Mouse (Mus musculus) heart, embryonic 14.5 days (tissue): ENCODE measurements around the gene Mga. TPM values are rescaled to one million over a fixed set of nuclear protein-coding genes. Genes with fewer than 3 reads are reported as not detected.

Source experiments
- ATAC-seq: fragments of 200-750 bp; cut with Nextera tagmentation; 2 replicates; pipeline ENCODE4 v1.8.0; 2017; ENCODE audit warnings: low read depth, moderate TSS enrichment; ENCODE audit not compliant: insufficient number of reproducible peaks, insufficient read depth, low FRiP score
- H3K27ac ChIP-seq, 2 experiments: fragments of 200-500 bp in 1 of 2; fragments of 300-500 bp in 1 of 2; sonication (generic) in 1 of 2; replicated peaks in 1 of 2; 2 replicates each; pipeline ENCODE4 v1.5.1; 2012 to 2014; ENCODE audit warnings: low read depth in 2 of 2, low read length in 2 of 2, control low read depth in 1 of 2, mild to moderate bottlenecking in 1 of 2, mixed read lengths in 1 of 2; ENCODE audit not compliant: control insufficient read depth in 1 of 2, insufficient read depth in 1 of 2
- H3K27me3 ChIP-seq: fragments of 300-500 bp; sonication (generic); 2 replicates; pipeline ENCODE4 v1.6.1; 2014; ENCODE audit warnings: mild to moderate bottlenecking, low read length, control low read depth; ENCODE audit not compliant: control insufficient read depth, insufficient read depth
- H3K36me3 ChIP-seq: fragments of 300-500 bp; sonication (generic); 2 replicates; pipeline ENCODE4 v1.6.1; 2014; ENCODE audit warnings: mild to moderate bottlenecking, control low read depth, low read length, mixed read lengths; ENCODE audit not compliant: control insufficient read depth, insufficient read depth
- H3K4me1 ChIP-seq, 2 experiments: fragments of 200-500 bp in 1 of 2; fragments of 300-500 bp in 1 of 2; sonication (generic) in 1 of 2; 2 replicates each; pipeline ENCODE4 v1.6.1; 2012 to 2014; ENCODE audit warnings: low read length in 2 of 2, control low read depth in 1 of 2, mixed read lengths in 1 of 2; ENCODE audit not compliant: control insufficient read depth in 2 of 2, insufficient read depth in 2 of 2
- H3K4me2 ChIP-seq: fragments of 300-500 bp; sonication (generic); 2 replicates; pipeline ENCODE4 v1.6.1; 2014; ENCODE audit warnings: mild to moderate bottlenecking, low read length
- H3K4me3 ChIP-seq, 2 experiments: fragments of 200-500 bp in 1 of 2; fragments of 300-500 bp in 1 of 2; sonication (generic) in 1 of 2; 2 replicates each; pipeline ENCODE4 v1.5.1; 2012 to 2014; ENCODE audit warnings: low read length in 2 of 2, mild to moderate bottlenecking in 2 of 2, control low read depth in 1 of 2, low read depth in 1 of 2, moderate library complexity in 1 of 2; ENCODE audit not compliant: control insufficient read depth in 1 of 2, insufficient read depth in 1 of 2
- H3K9ac ChIP-seq: fragments of 300-500 bp; sonication (generic); 2 replicates; pipeline ENCODE4 v1.6.1; 2014; ENCODE audit warnings: mild to moderate bottlenecking, low read length
- H3K9me3 ChIP-seq: fragments of 300-500 bp; sonication (generic); 2 replicates; pipeline ENCODE4 v1.6.1; 2016; ENCODE audit warnings: low read length, control low read depth; ENCODE audit not compliant: control insufficient read depth
- WGBS: fragments of 180-500 bp; shearing (Covaris S2); extraction: QIAGEN DNeasy Blood & Tissue Kit; methylation state at CpG from one replicate; pipeline ENCODE4 v1.1.7; 2014; 5-methylcytosine and 5-hydroxymethylcytosine counted together
- polyA plus RNA-seq: library from polyadenylated mRNA; unstranded; fragments of >200 nt; fragmentation: Nextera tagmentation; extraction: Ambion mirVana; gene quantifications from 2 replicates; pipeline ENCODE4 v1.2.1, GENCODE M21; 2014

The Mga gene
- polyA plus RNA-seq, 1 experiment from 2014 or later: 30.3 TPM

- ATAC-seq: no peak
- no peaks in the 10 kb centered on the region for H3K4me1 ChIP-seq
- H3K9me3 ChIP-seq: no peaks in the 10 kb centered on the region
- H3K27me3 ChIP-seq: no peaks in the 10 kb centered on the region
- H3K9ac ChIP-seq: no peak overlapping the region
- no peak overlapping the region for H3K27ac ChIP-seq
- H3K4me2 ChIP-seq: no peak overlapping the region
- peaks cover 7% of the 10 kb centered on the region; the same call in 1 of the 2 replicates for H3K36me3 ChIP-seq
- H3K4me3 ChIP-seq: no peak overlapping the region
- WGBS: 89% methylated on average over 2 of the region's 2 CpGs
Measured at GRCm38 (mm10) chr2:119987441-119987840, 90.4 kb downstream of the Mga start.

GRCm38 (mm10) chr2:119988952-119989351 is 91.9 kb downstream of the Mga start:
- Histone ChIP-seq H3K9me3 (no peaks in the 10 kb centered on the region), H3K27ac (no peak overlapping the region), H3K4me1 (no peaks in the 10 kb centered on the region), H3K4me2 (no peak overlapping the region), H3K27me3 (no peaks in the 10 kb centered on the region), H3K9ac (no peak overlapping the region), H3K36me3 (0 out of 2 replicates have a peak, but pooled peaks cover 3% of the 10 kb centered on the region), H3K4me3 (no peak overlapping the region)
- 83% methylated on average over 4 of the region's 4 CpGs for WGBS
- ATAC-seq: no peak

GRCm38 (mm10) chr2:119990881-119991280 is 93.9 kb downstream of the Mga start:
- Histone ChIP-seq H3K4me1 (peaks cover 10 to 13% of the 10 kb centered on the region in 2 experiments), H3K36me3 (0 out of 2 replicates have a peak, but pooled peaks cover 3% of the 10 kb centered on the region), H3K27ac (no peak overlapping the region), H3K4me3 (no peak overlapping the region), H3K4me2 (no peak overlapping the region), H3K9me3 (no peaks in the 10 kb centered on the region), H3K9ac (no peak overlapping the region), H3K27me3 (no peaks in the 10 kb centered on the region)
- WGBS: 84% methylated on average over 6 of the region's 6 CpGs
- no peak for ATAC-seq

GRCm38 (mm10) chr2:119992349-119992748 is 95.3 kb downstream of the Mga start:
- no peaks in the 10 kb centered on the region for H3K9me3 ChIP-seq
- H3K36me3 ChIP-seq: 0 out of 2 replicates have a peak, but pooled peaks cover 3% of the 10 kb centered on the region
- WGBS: 65% methylated on average over 2 of the region's 2 CpGs
- no peak overlapping the region for H3K9ac ChIP-seq
- no peak overlapping the region for H3K4me3 ChIP-seq
- H3K4me1 ChIP-seq: peaks cover 12 to 24% of the 10 kb centered on the region in 2 experiments
- no peaks in the 10 kb centered on the region for H3K27me3 ChIP-seq
- ATAC-seq: no peak
- H3K4me2 ChIP-seq: no peak overlapping the region
- H3K27ac ChIP-seq: no peak overlapping the region

- ATAC-seq: no peak
- 67% methylated on average over 2 of the region's 2 CpGs for WGBS
- Histone ChIP-seq H3K9me3 (no peaks in the 10 kb centered on the region), H3K4me3 (no peak overlapping the region), H3K27me3 (no peaks in the 10 kb centered on the region), H3K4me1 (peaks cover 12 to 30% of the 10 kb centered on the region in 2 experiments), H3K9ac (no peak overlapping the region), H3K27ac (no peak overlapping the region), H3K36me3 (0 out of 2 replicates have a peak, but pooled peaks cover 3% of the 10 kb centered on the region), H3K4me2 (no peak overlapping the region)
Measured at GRCm38 (mm10) chr2:119993515-119993914, 96.5 kb downstream of the Mga start.

GRCm38 (mm10) chr2:119994839-119995238 is 97.8 kb downstream of the Mga start:
- ATAC-seq: no peak
- WGBS: 48% methylated on average over 6 of the region's 6 CpGs
- H3K4me3 ChIP-seq: no peak overlapping the region
- peak overlapping the region; percentile 79 to 88; a peak in 3 of 4 replicates for H3K27ac ChIP-seq
- 0 out of 2 replicates have a peak, but pooled peaks cover 6% of the 10 kb centered on the region for H3K36me3 ChIP-seq
- H3K9me3 ChIP-seq: no peaks in the 10 kb centered on the region
- no peaks in the 10 kb centered on the region for H3K27me3 ChIP-seq
- peaks cover 12 to 30% of the 10 kb centered on the region in 2 experiments for H3K4me1 ChIP-seq
- H3K9ac ChIP-seq: no peak overlapping the region; the same call in 1 of the 2 replicates
- no peak overlapping the region for H3K4me2 ChIP-seq

- Histone ChIP-seq H3K4me1 (peaks cover 13 to 32% of the 10 kb centered on the region in 2 experiments), H3K4me3 (no peak overlapping the region), H3K27ac (peak overlapping the region; percentile 79 to 88), H3K9ac (peak overlapping the region; percentile 13; the same call in 1 of the 2 replicates), H3K4me2 (no peak overlapping the region), H3K27me3 (no peaks in the 10 kb centered on the region), H3K9me3 (no peaks in the 10 kb centered on the region), H3K36me3 (0 out of 2 replicates have a peak, but pooled peaks cover 6% of the 10 kb centered on the region)
- WGBS: 40% methylated on average over 9 of the region's 9 CpGs
- peak; percentile 55 for ATAC-seq
Measured at GRCm38 (mm10) chr2:119995391-119996281, 98.6 kb downstream of the Mga start.
